Mouse (Mus musculus) G1E-ER4 (cell line): Measurements from ENCODE around the gene 1700069L16Rik. TPM values are rescaled to one million over a fixed set of nuclear protein-coding genes. Genes with fewer than 3 reads are reported as not detected.

ENCODE experiments used
- GATA1 ChIP-seq: IDR thresholded peaks from one replicate; pipeline ENCODE4 v1.8.0; 2012; ENCODE audit warnings: low read length, inconsistent platforms
- polyA plus RNA-seq: library from polyadenylated mRNA; stranded (reverse); fragments of >175 nt; gene quantifications from 2 replicates; pipeline ENCODE4 v1.2.3, GENCODE M21; 2012

Gene 1700069L16Rik
- not detected in 2 replicates for polyA plus RNA-seq

DNA sequence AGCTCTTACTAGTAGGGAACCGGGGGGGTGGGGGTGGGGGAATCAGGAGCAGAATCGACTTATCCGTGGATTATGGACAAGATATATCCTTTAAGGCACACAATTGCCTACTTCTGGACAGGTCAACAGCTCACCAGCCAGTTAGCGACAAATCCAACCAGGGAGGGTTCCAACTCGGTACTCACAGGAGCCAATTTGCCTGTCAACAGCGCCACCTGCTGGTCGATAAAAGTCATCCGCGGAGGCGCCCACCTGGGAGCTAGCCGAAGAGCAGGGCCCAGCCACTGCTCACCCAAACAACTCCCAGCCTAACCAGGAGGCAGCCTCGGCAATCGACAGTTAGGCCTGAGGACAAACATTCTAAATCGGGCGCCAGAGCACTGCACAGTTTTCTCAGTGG lies at the start of gene 1700069L16Rik:
1700069L16Rik (minus strand) TSS at position 327 of the 400 bp plus-strand sequence.
- no peak for TF ChIP-seq GATA1

DNA sequence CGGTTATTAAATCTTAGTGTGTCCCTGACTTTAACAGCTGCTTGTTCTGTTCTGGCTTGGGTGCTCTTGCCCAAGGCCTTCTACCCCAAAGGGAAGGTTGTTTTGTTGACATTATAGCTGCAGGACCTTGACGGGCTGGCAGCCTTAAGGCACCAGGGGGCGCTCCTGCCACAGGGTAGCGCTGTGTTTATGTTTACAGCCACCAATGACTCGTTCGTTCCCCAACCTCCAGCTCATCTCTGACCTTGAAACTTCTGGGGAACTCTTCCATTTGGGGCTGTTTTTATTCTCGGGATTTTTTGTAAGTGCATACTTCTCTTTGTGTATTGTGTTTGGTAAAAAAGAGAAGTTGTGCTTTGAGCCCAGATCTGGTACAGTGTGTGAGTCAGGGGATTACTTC lies 49.1 kb upstream of the 1700069L16Rik start:
- no peak for TF ChIP-seq GATA1

DNA sequence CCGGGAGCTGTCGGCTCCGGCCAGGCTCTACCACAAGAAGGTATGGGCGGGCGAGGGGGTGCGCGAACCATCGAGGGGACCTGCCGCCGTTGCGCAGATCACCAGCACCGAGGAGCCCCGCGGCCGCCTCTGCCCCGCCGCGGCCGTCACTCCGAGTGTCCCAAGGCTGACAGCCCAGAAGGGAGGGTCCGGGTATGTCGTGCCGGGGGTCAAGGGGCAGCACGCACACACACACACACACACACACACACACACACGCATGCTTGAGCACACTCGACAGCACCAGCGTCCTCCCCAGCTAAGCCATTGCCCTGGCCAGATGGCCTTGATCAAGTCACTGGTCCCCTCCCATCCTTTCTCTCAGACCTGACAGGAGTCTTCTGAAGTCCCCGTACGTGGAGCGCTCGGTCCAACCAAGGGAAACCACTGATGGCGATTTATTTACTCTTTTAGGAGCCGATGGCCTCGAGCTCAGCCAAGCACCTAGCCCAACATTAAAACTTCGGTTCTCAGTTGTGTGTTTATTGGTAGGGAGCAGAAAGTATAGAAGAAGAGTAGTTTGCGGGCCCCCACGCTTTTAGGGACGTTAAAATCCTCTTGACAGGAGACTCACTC lies 48.4 kb upstream of the 1700069L16Rik start:
- no peak for TF ChIP-seq GATA1

DNA sequence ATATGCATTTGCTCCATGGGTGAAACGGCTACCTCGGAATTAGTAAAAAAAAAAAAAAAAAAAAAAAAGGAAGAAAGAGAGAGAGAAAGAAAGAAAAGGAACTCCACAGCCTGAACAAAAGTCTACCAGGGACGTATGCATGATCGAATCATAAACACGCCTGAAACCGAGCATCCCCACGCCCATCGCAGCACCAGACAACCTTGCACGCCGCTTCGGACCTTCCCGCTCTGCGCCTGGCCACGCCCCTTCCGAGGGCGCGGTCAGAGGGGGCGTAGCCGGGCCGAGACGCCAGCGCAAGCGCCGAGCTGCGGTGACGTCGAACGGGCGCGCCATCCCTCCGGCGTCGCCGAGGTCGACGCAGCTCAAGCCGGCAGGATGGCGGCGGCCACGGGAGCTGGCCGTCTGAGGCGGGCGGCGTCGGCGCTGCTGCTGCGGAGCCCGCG lies 47.9 kb upstream of the 1700069L16Rik start, which contains the start of the genes Sart3 and Iscu:
Sart3 (minus strand) TSS at position 61 of the 446 bp plus-strand sequence.
Iscu (plus strand) TSS at position 299 of the 446 bp plus-strand sequence.
- no peak for TF ChIP-seq GATA1

DNA sequence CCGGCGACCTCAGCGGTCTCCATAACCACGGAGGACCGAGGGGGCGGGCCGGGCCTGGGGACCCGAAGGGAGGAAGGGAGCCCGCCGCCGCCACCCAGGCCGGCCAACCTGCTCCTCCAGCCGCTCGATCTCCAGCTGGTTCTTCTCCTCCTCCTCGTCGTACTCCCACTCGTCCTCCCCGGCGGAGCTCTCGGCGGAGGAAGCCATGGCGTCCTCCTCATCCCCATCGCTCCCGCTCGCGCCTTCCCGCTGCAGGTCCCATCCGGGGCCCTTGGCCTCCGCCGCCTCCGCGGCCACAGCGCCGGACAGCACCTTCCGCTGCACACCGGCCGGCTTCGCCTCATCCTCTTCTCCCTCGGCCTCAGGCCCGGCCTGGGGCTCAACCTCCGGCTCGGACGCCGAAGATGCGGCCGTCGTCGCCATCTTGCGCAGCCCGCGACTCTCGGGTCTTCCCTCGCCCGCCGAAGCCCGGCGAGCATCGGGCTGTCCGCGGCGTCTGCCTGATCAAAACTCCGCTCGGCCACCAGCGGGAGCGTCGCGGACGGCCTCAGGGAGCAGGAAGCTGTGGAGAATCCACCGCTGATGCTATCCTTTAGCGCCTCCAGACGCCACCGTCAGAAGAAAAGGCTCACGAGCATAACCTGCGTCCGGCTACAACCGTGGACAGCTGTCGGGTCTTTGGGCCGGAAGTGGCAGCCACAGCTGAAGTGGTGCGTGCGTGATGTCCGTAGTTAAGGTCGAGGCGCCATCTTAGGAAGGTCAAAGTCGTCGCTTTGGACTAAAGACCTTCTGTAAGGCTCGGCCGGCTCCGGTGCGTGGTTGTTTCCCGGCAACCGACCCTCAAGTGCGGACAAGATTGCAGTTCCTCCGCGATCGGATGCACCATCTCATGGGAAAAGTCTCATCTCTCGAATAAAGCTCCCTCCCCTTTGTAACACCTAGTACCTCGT lies 46.9 kb upstream of the 1700069L16Rik start:
- TF ChIP-seq GATA1, result no peak

DNA sequence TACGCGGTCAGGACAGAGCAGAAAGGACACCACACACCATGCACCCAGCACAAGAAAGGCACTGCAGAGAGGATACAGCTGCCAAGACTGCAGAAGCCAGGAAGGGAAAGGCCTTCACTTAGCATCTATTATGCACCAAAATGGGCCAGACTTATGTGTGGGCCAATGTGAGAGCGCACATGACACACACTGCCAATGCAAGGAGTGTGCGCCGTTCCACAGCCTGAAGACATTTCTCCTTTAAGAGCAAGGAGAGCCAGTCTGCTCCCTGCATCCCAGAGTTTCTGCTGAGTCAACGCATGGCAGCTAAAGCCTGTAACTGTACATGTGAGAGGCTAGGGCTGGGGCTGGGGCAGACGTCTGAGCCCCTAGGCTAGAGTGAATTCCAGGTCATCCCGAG lies 44.2 kb upstream of the 1700069L16Rik start:
- no peak for TF ChIP-seq GATA1

DNA sequence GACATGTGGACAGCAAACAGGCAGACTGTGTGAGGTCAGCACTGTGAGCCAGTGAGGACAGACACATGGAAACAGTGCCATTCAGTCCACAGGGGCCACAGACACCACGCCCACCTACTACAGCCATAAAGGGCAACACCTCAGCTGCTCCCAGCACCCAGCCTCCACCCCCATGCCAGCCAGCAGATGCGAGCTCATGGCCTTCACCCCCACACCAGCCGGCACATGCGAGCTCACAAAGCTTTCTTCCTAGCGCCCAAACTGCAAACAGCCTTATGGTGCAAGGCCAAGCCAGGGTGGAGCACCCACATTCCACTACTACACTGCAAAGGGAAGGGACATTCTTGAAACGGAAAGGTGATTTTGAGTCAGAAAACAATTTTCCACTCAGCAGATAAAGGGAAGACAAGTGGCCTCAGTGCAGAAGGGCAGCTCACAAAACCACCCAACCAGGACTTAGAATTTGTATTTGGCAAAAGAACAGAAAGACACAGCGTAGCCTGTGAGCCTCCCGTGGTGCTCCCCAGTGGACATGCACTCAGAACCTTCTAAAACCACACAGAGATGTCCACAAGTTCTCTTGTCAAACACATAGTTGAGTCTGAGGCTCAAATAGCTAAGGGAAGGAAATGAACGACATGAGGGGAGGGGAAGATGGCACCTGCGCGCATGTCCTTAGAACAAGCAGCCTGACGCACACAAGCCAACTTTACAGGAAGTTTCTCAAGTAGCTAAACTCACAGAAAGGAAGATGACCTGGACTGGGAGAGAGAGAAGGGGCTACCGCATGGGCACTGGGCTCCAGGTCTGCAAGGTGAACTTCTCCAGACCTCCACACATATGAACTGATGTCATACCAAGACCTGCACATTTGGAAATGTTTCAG lies 41.3 kb upstream of the 1700069L16Rik start:
- TF ChIP-seq GATA1, result no peak

DNA sequence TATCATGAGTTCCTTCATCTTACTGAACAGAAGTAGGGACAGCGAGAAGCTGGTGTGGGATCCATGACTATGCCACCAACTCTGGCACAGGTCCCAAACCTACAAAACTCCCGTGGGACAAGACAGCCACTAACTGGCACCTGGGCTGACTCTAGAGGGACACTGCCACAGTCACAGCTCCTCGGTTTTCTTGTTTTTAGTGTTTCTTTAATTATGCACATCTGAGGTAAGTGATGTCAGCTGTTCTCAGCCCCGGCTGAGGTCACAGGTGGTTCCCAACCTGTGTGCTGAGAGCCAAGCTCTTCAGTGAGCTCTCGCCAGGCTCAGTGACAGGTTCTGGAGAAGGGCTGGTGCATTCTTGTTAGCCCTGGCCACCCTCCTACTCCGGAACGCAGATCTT lies 39.9 kb upstream of the 1700069L16Rik start:
- TF ChIP-seq GATA1, result no peak

DNA sequence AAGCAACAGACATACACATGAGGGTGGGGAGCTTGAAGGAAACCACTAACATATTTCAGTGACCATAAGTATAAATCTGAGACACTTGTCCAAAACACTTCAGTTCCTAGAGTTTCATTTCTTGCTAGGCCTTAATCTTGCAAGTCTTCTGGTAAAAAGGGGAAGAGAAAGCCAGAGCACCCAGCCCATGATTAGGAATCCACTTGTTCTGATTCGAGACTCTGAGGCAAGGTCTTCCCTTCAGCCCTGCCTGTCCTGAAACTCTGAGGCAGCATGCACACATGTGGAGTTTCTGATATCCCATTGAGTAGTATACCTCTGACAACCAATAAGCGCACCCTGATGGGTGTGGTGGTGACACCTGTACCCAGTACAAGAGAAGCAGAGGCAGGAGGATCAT lies 37.0 kb upstream of the 1700069L16Rik start:
- TF ChIP-seq GATA1, result no peak

DNA sequence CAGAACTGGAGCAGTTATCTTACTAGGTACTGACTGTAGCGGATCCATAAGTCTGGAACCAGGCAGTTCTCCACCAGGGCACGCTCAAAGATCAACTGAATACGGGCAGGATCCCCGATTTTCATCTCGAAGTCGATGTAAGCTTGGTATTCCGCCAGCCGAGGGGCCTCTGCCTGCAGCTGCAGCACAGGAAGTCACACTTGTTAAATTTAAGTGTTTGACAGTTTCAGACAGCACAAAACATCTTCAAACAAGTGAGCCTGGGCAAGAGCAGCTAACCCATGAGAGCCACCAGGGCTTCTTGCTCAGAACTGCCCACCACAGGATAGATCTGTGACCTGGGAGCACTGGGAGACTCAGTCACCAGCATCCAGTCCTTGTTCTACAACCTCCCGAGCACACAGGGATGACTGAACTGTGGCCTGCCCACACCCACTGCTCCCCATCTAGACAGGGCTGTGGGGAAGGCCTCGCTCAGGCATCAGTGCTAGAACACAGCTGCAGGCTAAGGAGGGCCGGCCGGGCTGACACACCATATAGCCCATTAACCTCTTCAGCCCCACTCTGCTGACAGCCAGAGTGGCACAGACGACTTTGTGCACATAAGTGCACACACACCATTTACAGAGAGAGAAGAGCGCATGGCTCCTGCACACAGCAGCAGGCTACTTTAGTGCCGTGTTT lies 30.9 kb upstream of the 1700069L16Rik start:
- no peak for TF ChIP-seq GATA1

DNA sequence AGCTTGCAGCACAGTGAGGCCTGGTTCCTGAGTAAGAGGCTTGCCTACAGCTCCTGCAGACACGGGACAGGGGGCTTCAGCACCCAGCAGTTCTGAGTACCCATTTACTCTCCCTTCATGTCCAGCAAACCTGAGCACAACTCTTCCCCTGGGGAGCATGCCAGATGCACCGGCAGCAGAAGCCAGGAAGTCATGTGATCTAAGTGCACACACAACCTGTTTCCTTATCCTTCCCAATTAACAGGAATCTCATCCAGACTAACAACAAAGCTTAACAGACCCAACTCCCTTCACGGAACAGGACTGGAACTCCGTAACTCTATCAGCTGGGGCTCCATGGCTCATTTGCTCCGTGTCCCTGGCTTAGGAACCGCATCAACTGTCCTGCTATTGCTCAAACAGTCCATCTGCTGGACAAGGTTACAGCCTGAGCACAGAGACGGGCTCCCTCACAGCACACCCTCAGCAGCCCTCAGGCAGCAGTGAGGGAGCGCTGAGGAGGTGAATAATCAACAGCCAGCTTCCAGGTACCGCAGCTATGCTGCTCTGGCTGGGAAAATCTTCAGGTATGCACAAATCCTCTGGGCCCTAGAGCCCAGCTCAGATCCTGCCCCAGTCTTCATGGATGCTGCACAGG lies 27.1 kb upstream of the 1700069L16Rik start:
- no peak for TF ChIP-seq GATA1

DNA sequence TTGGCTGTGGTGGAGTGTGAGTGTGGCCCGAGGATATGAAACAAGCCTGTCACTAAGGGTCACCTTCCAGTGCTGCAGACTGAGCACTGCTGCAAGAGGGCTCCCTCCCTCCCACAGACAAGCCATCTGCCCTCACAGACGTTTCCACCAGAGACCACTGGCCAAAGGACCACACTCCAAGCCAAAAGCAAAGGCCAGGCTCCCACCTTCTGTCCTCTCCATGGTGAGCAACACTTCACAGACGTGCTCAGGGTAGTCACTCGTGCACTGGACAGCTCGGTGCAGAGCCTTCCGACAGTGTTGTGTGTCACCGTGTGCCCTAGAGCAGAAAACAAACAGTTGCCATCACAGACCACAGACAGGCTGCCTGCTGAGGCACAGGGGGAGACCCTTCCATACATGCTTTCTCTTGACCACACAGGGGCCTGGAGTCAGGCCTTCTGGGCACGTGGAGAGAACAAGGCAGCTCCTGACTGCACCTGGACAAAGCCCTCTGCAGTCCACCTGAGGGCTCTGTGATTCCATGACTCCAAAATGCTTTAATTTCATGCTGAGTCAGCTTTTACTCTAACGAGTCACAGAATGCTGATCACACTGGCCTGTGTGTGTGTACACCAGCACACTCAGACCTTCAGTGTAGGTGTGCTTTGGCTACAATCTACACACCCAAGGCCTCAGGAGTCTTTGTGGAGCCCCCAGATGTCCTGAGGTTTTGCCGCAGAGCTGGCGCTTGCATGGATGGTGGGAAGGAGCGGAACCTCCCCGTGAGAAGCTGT lies 24.2 kb upstream of the 1700069L16Rik start:
- TF ChIP-seq GATA1, result no peak

DNA sequence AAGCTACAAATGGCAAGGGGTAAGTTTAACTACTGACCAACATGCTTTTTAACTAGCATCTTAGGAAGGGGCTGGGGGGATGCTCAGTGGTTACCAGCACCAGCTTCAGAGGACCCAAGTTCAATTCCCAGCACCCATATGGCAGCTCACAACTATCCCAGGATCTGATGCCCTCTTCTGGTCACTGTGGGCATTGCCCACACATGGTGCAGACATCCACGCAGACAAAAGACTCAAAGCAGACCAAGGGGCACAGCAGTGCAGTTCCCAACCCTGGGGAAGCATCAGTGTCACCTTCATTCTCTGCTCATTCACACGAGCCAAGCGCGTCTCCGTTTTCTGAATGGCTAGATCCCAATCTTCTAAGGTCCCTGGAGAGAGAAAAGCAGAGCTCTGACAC lies 23.1 kb upstream of the 1700069L16Rik start:
- TF ChIP-seq GATA1, result no peak
